Mouse (Mus musculus) neutrophil, adult 83 days (primary cell): ENCODE measurements around the gene Gm4969. TPM values are rescaled to one million over a fixed set of nuclear protein-coding genes. Genes with fewer than 3 reads are reported as not detected.

ENCODE experiments used
- total RNA-seq, 2 experiments: library from RNA; stranded (reverse); gene quantifications; one replicate each; pipeline ENCODE4 v1.2.4; 2023

Gene Gm4969
- not detected for total RNA-seq

DNA sequence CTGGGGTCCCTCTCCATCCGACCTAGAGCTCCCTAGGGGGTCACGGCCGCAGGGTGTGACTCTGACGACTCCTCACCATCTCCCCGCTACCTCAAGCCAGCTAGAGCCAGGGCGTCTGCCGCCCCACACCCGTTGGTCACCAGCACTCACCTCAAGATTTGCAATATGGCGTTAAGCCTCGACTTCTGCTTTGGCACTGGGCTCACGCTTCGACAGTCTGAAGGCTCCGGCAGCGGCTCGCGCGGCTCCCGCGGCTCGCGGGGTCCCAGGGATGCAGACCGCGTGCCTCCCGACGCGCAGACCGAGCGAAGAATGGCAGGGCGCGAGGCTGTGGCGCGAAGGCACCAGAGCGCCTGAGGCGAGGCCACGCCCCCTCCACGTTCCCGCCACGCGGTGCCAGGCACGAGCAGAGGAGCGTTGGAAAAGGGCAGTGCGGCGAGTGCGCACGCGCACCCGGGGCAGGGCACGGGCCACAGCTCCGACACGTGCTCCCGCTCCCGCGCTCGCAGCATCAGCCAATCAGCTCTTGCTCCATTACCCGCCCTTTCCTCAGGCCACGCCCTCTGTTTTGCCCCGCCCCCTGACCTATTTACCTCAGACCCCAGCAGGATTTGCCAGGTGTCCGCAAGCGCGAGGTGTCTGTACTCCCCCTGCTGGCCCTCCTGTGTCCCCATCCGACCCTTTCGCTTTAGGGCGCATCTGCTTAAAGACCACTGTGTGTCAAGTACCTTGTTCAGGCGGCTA, at the start of gene Gm4969:
TSS of gene Gm4969 (minus strand) at position 341 of the 744 bp plus-strand sequence.

DNA sequence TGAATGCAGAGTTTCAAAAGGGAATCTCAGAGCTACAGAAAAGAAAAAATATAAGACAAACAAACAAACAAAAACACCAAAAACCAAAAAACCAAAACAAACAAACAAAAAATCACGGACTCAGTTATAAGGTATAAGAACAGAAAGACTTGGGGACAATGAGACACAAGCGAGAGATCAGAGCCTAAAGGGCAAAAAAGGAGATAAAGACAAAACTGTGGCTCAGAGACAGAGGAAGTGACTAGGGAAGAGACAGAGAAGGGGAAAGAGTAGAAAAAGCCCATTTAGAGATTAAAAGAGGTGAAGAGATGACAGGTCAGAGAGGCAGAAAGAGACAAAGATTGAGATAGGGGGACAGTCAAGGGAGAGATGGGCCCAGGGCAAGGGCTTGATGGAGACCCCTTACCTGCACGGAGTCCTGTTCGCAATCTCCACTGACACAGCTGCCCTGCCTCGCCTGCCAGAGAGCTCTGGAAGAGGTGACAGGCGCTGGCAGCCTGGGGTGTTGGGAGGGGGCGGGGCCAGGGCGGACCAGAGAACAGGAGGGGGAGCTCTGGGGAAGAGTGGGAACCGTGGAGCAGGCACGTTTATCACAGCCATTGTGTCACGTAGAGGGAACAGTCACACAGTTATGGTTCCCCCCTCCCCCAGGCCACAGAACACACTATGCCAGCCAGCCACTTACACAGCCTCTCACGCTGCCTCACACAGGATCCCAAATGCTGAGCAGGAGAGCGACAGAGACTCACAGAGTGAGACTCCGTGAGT, 47.7 kb upstream of the Gm4969 start, which contains the start of gene Gipr:
TSS of gene Gipr (minus strand) at position 472 of the 768 bp plus-strand sequence.

DNA sequence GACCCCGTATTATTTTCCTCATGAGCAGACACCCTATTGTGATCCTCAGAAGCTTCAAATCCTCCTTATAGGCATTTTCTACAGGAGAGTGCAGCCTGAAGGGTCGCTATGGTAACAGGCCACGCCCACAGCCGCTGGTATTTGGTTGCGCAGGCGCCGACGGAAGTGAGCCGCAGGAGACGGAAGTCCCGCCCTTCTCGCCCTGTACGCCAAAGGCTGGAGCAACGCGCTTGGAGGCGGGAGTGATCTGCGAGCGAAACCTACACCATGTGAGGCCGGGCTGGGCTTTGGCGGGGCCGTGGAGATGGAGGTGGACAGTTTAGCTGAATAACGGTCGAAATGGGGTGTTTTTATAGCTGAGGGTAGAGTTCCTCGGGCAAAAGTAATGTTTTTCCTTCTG, 31.5 kb upstream of the Gm4969 start, which contains the start of gene Snrpd2:
TSS of gene Snrpd2 (plus strand) at position 97 of the 400 bp plus-strand sequence.

DNA sequence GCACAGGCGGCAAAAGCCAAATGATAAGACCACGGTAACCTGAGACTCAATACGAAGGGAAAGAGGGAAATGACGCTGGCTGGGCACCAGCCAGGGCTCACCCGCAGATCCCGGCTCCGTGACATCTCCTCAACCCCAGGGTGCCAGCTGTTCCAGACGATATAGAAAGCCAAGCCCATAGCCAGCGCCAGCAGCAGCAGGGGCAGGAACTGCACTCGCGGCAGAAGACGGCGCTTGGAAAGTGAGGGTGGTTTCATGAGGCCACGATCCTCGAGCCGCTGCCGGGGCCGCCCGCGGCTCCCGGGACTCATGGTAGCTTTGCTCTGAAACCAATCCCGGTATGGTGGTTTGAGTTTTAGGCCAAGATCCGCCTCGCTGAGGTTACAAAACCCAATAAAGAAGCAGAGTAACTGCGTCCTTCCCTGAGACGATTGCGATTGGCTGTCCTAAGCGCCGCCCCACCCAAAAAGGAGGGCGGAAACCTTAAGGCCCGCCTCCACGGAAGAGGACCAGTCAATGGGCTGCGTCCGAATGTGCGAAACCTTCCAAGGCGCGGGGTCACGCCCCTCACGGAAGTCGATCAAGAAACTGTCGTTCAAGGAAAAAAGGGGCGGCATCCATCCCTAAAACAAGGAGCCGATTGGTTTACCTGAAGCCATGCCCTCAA, 30.8 kb upstream of the Gm4969 start, which contains the start of gene Qpctl:
TSS of gene Qpctl (minus strand) at position 417 of the 667 bp plus-strand sequence.

DNA sequence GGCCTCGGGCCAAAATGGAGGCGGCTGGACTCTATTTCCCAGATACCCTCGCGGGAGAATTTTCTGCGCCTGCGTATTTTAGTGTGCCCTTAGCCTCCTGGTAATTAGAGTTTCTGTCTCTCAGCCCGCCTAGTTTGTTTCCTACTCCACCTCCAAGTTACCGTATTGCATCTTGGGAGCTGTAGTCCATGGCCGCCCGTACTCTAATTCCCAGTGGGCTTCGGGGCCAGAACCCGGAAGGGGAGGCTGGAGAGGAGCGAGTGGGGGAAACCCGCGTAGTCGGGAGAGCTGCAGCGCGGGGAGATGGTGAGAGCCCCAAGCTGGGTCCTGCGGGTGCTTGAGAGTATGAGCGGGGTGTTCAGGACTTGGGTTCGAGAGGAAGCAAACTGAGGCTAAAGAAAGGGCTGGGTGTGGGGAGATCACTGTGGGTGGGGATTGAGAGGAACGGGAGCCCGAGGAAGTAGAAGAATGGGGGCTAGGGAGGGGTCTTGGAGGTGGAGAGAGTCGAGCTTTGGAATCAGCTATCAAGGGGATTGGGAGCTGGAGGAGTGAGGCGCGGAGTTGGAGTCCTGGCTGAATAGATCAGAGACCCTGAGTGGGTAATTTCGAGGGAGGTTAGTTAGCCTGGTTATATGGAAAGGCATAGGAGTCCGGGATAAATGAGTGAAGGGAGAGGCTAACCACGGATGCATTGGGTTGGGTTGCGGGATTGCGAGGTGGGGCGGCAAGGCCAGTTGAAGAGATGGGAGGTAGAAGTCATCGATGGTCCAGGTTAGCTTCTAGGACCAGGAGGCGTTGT, 1.7 kb upstream of the Gm4969 start, which contains the start of gene Fbxo46:
TSS of gene Fbxo46 (plus strand) at position 229 of the 799 bp plus-strand sequence.

DNA sequence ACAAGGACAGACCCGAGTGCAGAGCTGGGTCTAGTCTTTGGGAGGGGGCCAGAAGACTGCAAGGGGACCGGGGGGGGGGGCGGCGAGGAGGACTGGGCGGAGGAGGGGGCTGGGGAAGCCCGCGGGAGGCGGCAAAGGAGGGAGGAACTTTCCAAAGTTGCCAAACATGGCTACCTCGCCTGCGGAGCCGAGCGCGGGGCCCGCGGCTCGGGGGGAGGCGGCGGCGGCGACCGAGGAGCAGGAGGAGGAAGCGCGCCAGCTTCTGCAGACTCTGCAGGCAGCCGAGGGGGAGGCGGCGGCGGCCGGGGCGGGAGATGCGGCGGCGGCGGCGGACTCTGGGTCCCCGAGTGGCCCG, 23.7 kb downstream of the Gm4969 start, which contains the start of gene Six5:
TSS of gene Six5 (plus strand) at position 124 of the 355 bp plus-strand sequence.

DNA sequence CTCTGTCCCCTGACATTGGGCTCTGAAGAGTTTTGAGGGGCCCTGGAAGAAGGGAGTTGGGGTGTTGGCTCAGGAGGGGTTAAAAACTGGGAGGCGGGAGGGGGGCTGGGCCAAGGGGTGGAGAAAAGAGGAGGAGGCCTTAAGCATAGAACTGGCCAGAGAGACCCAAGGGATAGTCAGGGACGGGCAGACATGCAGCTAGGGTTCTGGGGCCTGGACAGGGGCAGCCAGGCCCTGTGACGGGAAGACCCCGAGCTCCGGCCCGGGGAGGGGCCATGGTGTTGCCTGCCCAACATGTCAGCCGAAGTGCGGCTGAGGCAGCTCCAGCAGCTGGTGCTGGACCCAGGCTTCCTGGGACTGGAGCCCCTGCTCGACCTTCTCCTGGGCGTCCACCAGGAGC, 34.5 kb downstream of the Gm4969 start, which contains the start of gene Dmpk:
TSS of gene Dmpk (plus strand) at position 149 of the 400 bp plus-strand sequence.

DNA sequence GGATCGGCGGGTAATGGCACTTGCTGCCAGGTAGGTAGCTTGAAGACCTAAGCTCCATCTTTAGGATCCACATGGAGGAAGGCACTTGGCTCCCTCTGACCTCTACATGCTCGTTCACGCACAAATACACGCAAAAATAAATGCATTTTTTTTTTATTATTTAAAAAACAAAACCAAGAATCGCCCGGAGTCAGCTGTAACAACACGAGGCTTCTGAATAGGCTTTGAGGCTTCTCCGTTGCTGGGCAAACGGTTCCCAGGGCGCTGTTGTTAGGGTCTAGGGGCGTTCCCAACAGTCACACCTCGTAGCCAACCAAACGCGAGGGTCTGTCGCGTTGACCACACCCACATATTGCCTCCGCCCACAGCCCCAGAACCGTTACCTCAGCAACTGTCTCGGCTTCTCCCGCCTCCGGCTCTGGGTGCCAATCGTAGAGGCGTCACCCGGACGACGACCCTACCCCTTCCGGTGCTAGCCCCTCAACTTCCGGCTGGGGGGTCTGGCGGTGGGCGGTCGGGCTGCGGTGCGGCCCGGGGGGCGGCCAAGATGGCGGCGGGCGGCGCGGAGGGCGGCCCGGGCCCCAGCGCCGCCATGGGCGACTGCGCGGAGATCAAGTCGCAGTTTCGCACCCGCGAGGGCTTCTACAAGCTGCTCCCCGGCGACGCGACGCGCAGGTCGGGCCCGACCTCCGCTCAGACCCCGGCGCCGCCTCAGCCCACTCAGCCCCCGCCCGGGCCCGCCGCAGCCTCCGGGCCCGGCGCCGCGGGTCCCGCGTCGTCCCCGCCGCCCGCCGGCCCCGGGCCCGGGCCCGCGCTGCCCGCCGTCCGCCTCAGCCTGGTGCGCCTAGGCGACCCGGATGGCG, 42.2 kb downstream of the Gm4969 start, which contains the start of gene Dmwd:
TSS of gene Dmwd (plus strand) at position 505 of the 863 bp plus-strand sequence.

DNA sequence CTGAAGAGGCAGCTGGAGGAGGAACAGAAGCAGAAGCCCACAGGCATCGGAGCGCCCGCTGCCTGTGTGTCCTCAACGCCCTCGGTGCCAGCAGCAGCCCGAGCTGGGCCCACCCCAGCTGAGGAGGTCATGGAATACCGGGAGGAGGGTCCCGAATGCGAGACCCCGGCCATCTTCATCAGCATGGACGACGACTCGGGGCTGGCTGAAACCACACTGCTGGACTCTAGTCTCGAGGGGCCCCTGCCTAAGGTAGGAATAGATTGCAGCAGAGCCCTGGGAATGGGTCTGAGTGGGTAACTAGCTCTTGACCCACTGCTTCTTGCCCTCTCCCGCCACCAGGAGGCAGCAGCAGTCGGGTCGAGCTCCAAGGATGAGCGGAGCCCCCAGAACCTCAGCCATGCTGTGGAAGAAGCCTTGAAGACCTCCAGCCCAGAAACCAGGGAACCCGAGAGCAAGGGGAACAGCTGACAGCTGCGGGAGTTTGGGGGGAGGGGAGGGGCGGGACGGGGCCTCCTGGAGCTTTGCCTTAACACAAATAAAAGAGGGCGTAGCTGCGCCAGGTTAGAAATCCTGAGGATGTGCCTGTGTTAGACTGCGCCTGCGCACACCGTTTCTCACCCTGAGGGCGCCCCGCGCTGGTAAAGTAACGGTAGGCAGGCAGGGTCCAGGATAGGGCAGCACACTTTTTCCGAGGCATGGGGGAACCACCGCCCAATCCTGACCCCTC, 64.0 kb downstream of the Gm4969 start, which contains the start of gene Rsph6a:
TSS of gene Rsph6a (plus strand) at position 644 of the 730 bp plus-strand sequence.

Other genes with a start within 250 kb of the Gm4969 start
- 1,000 to 10,000 TPM; 1,945 to 1,998 TPM for gene Pglyrp1, start 247.0 kb downstream of the Gm4969 start, total RNA-seq
- 10 to 100 TPM; 12.4 to 17.8 TPM for gene Ccdc61, start 208.0 kb downstream of the Gm4969 start, total RNA-seq
- under 1 TPM in 1 of 2 experiments, not detected in 1; 0.04 TPM for gene Nova2, start 192.5 kb downstream of the Gm4969 start, total RNA-seq
- not detected for gene Nanos2, start 131.0 kb downstream of the Gm4969 start, total RNA-seq
- under 1 TPM; 0.24 to 0.35 TPM for gene Mypop, start 127.1 kb downstream of the Gm4969 start, total RNA-seq
- gene Irf2bp1, start 114.3 kb downstream of the Gm4969 start, total RNA-seq: 10 to 100 TPM; 15.4 to 18.3 TPM
- gene Foxa3, start 94.8 kb downstream of the Gm4969 start, total RNA-seq: not detected
- gene Sympk, start 94.0 kb downstream of the Gm4969 start, total RNA-seq: 10 to 100 TPM; 55.4 to 60.6 TPM
- gene Rsph6a, start 63.7 kb downstream of the Gm4969 start, total RNA-seq: not detected
- gene Dmwd, start 42.1 kb downstream of the Gm4969 start, total RNA-seq: 10 to 100 TPM; 13.9 to 23.0 TPM
- gene Dmpk, start 34.5 kb downstream of the Gm4969 start, total RNA-seq: 1 to 10 TPM; 4.6 to 7.9 TPM
- gene Six5, start 23.8 kb downstream of the Gm4969 start, total RNA-seq: 1 to 10 TPM in 1 of 2 experiments, under 1 TPM in 1; 0.35 to 1.1 TPM
- gene Fbxo46, start 1.5 kb upstream of the Gm4969 start, total RNA-seq: 10 to 100 TPM; 16.2 to 16.6 TPM
- gene Qpctl, start 30.9 kb upstream of the Gm4969 start, total RNA-seq: 10 to 100 TPM; 10.4 to 10.8 TPM
- 10 to 100 TPM; 44.8 to 49.2 TPM for gene Snrpd2, start 31.4 kb upstream of the Gm4969 start, total RNA-seq
- gene Gipr, start 47.8 kb upstream of the Gm4969 start, total RNA-seq: not detected
- gene Eml2, start 58.1 kb upstream of the Gm4969 start, total RNA-seq: 10 to 100 TPM; 59.9 to 73.3 TPM
- not detected for gene Gpr4, start 94.2 kb upstream of the Gm4969 start, total RNA-seq
- 10 to 100 TPM; 22.5 to 24.0 TPM for gene Opa3, start 110.0 kb upstream of the Gm4969 start, total RNA-seq
- gene Vasp, start 153.4 kb upstream of the Gm4969 start, total RNA-seq: 100 to 1,000 TPM; 586 to 605 TPM
- gene Ppm1n, start 161.7 kb upstream of the Gm4969 start, total RNA-seq: 1 to 10 TPM in 1 of 2 experiments, not detected in 1; 2.1 TPM
- gene Rtn2, start 164.3 kb upstream of the Gm4969 start, total RNA-seq: not detected
- gene Fosb, start 191.7 kb upstream of the Gm4969 start, total RNA-seq: 1,000 to 10,000 TPM; 1,994 to 3,359 TPM
- 10 to 100 TPM; 16.8 to 19.7 TPM for gene Ercc1, start 226.4 kb upstream of the Gm4969 start, total RNA-seq
- 1 to 10 TPM; 5.5 to 5.8 TPM for gene Cd3eap, start 241.1 kb upstream of the Gm4969 start, total RNA-seq
- 1 to 10 TPM; 2.9 to 5.6 TPM for gene Ppp1r13l, start 241.4 kb upstream of the Gm4969 start, total RNA-seq